Mouse (Mus musculus): ENCODE measurements around the gene Ice2. TPM values are rescaled to one million over a fixed set of nuclear protein-coding genes. Genes with fewer than 3 reads are reported as not detected.

Gene Ice2
- total RNA-seq, 2 experiments from 2014 or later: 3.8 to 4.9 TPM

- DNase-seq: no peak
These were observed 7.0 kb downstream of the Ice2 start for GRCm38 (mm10) chr9:69404671-69405070.

GRCm38 (mm10) chr9:69419476-69419875, 21.8 kb downstream of the Ice2 start:
- DNase-seq: no peak

- no peak for DNase-seq
These were observed 32.8 kb downstream of the Ice2 start for GRCm38 (mm10) chr9:69430531-69430930.

- DNase-seq: no peak
These were observed 34.3 kb downstream of the Ice2 start for GRCm38 (mm10) chr9:69431863-69432555.

- no peak for DNase-seq
These were observed 37.5 kb downstream of the Ice2 start for GRCm38 (mm10) chr9:69435194-69435593.

- no peak for DNase-seq
These were observed 38.0 kb downstream of the Ice2 start for GRCm38 (mm10) chr9:69435662-69436061.

- no peak for DNase-seq
These were observed 42.2 kb downstream of the Ice2 start for GRCm38 (mm10) chr9:69439805-69440357.

GRCm38 (mm10) chr9:69442471-69443038, 44.8 kb downstream of the Ice2 start:
- DNase-seq: no peak

- DNase-seq: peak; percentile 49
These were observed 45.5 kb downstream of the Ice2 start for GRCm38 (mm10) chr9:69443203-69443602.

GRCm38 (mm10) chr9:69448801-69449200, 51.1 kb downstream of the Ice2 start:
- no peak for DNase-seq

- no peak for DNase-seq
These were observed 52.9 kb downstream of the Ice2 start for GRCm38 (mm10) chr9:69450636-69451035.

GRCm38 (mm10) chr9:69451886-69452810, 54.4 kb downstream of the Ice2 start:
- no peak for DNase-seq

GRCm38 (mm10) chr9:69453066-69453900, 55.6 kb downstream of the Ice2 start, which contains the start of gene Anxa2:
Anxa2 (plus strand) TSS chr9:69453620.
- DNase-seq: peak; percentile 90

- no peak for DNase-seq
These were observed 56.4 kb downstream of the Ice2 start for GRCm38 (mm10) chr9:69453901-69454666.

- no peak for DNase-seq
These were observed 57.0 kb downstream of the Ice2 start for GRCm38 (mm10) chr9:69454691-69455090.

- DNase-seq: peak; percentile 29
These were observed 57.7 kb downstream of the Ice2 start for GRCm38 (mm10) chr9:69455391-69455790.

GRCm38 (mm10) chr9:69456406-69457075, 58.8 kb downstream of the Ice2 start:
- DNase-seq: no peak

- DNase-seq: no peak
These were observed 59.4 kb downstream of the Ice2 start for GRCm38 (mm10) chr9:69457143-69457542.

GRCm38 (mm10) chr9:69457747-69458625, 60.3 kb downstream of the Ice2 start:
- peak; percentile 77 for DNase-seq

Data from gastrocnemius, postnatal 25 days (tissue).